Mouse (Mus musculus) hematopoietic stem cell, adult 5-6 weeks (primary cell): ENCODE measurements at regions not wholly inside any gene's neighbourhood (a gene's known extent, or its start where the extent isn't known, plus 50 kb on each side); places are given as distances from the start of the nearest gene placed in this dataset.
A peak's percentile ranks its signal among the peaks of the same experiment; 100 is the strongest.

ENCODE experiments used
- ATAC-seq, 2 experiments: fragments of 125-278 bp in 1 of 2; replicated peaks in 1 of 2; 2 replicates each; pipeline ENCODE4 v1.8.0; 2016 to 2017; ENCODE audit warnings: inconsistent platforms in 2 of 2, mild to moderate bottlenecking in 2 of 2, moderate number of reproducible peaks in 2 of 2, low read depth in 1 of 2, moderate TSS enrichment in 1 of 2; ENCODE audit not compliant: low FRiP score in 2 of 2, poor library complexity in 2 of 2, severe bottlenecking in 2 of 2, insufficient read depth in 1 of 2, low TSS enrichment in 1 of 2

GRCm38 (mm10) chr14:72942571-72942970 lies 106.3 kb downstream of the Cysltr2 start:
- no peak for ATAC-seq

- no peak for ATAC-seq
Measured at GRCm38 (mm10) chr14:72939067-72939393, 109.9 kb downstream of the Cysltr2 start.

- no peak for ATAC-seq
Measured at GRCm38 (mm10) chr14:72938382-72939066, 110.4 kb downstream of the Cysltr2 start.

DNA sequence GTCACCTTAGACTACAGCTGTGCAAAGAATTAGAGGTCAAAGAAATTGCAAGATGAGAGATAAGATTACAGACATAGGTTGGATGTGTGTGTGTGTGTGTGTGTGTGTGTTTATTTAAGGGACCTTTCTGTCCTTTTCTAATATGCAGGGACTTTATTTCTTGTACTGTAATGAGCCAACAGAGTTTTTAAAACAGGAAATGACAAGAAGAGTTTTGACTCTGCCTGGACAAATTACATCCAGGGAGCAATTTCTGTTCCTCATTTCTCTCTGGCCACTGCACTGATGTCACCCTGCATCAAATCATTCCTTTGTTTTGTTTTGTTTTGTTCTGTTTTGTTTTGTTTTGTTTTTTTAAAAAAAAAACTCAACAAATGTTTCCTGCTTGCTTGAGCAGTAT lies 115.3 kb downstream of the Cysltr2 start:
- peak in 1 of 2 experiments; percentile 71; a peak in 1 of 4 replicates for ATAC-seq

DNA sequence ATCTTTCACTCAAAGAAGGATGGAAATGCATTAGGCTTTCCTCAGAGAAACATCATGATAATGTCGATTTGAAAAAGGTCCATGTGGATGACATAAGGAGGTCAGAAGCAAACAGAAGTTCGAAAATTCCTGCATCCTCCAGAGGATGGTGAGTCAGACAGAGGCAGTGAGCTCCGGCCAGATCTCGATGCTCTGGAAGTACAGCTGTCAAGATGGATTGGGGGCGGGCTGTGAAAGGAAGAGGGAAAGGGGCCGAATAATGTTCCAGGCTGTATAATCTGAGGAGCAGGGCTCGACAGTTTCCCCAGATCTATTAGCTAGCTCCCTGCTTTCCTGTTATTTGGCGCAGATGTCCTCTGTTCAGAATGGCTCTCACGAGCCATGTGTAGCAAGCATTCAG lies 116.6 kb downstream of the Cysltr2 start:
- no peak for ATAC-seq

- ATAC-seq: no peak
Measured at GRCm38 (mm10) chr14:72901171-72901926, 147.6 kb downstream of the Cysltr2 start.

DNA sequence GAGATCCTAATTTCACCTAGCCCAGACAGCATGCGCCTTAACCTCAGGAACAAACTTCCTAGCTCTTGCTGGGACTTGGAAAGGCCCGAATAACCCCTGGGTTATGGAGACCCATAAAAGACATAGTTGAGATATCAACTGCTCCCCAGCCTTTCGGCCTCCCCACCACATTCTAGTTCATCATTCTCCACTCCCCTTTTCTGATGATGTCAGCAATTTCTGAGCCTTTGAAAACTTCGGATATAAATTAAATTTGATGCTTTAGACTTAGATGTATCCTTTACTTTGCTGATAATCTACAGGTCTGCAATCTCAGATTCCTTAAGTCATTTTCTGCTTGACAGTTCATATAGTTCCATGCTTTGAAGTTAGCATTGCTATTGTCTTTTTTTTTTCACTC lies 149.3 kb downstream of the Cysltr2 start:
- no peak for ATAC-seq

- ATAC-seq: no peak
Measured at GRCm38 (mm10) chr14:72892316-72892715, 156.6 kb downstream of the Cysltr2 start.

- no peak for ATAC-seq
Measured at GRCm38 (mm10) chr14:72889663-72890062, 159.3 kb downstream of the Cysltr2 start.

DNA sequence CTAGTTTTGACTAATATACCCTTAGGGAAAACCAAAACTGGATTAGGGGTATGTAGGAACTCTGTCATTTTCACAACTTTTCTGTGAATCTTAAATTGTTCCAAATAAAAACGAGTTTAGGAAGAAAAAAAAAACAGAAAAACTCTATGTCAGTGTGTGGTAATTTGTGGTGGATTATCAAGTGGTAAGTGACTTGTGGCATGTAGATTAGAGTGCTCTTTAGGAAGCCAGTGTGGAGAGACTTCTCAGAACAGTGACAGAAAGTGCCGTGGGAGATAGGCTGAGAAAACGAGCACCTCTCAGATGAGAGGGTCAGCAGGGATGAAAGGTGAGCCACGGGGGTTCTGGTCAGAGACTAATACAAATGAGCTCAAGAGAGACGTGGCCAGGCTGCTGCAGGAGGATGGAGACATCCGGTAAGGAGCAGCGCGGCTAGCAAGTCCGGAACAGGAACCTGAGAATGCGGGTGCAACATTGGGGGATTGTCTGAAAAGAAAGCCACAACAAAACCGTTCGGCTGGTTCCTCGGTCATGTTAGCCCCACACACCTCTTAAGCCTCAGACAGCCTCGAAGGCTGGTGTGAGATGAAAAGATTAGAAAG lies 161.3 kb downstream of the Cysltr2 start:
- peak; percentile 52 to 88 for ATAC-seq

- no peak for ATAC-seq
Measured at GRCm38 (mm10) chr14:72886935-72887369, 162.0 kb downstream of the Cysltr2 start.

DNA sequence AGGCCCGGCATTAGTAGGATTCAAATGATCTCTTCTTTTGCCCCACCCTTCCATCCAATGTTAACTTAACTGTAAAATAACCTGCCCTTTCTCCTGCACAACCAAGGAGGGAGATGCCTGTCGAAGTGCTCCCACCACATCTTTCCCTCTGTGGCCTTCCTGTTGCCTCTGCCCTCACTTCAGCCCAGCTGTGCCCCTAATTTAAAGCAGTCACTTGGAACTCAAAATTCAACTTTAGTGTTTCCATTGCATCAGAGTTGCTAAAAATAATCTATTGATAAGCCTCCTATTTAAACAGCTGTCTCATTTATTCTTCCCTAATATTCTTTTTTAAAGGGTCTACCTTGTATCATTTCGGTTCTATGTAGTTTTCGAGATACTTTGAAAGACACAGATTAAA lies 163.1 kb downstream of the Cysltr2 start:
- ATAC-seq: no peak

- no peak for ATAC-seq
Measured at GRCm38 (mm10) chr14:72884561-72884960, 164.4 kb downstream of the Cysltr2 start.

GRCm38 (mm10) chr14:72877132-72877531 lies 167.3 kb upstream of the Fndc3a start:
- ATAC-seq: no peak

GRCm38 (mm10) chr14:72873494-72873893 lies 163.7 kb upstream of the Fndc3a start:
- ATAC-seq: no peak

- peak; percentile 46 to 73 for ATAC-seq
Measured at GRCm38 (mm10) chr14:72869188-72869749, 159.5 kb upstream of the Fndc3a start.

DNA sequence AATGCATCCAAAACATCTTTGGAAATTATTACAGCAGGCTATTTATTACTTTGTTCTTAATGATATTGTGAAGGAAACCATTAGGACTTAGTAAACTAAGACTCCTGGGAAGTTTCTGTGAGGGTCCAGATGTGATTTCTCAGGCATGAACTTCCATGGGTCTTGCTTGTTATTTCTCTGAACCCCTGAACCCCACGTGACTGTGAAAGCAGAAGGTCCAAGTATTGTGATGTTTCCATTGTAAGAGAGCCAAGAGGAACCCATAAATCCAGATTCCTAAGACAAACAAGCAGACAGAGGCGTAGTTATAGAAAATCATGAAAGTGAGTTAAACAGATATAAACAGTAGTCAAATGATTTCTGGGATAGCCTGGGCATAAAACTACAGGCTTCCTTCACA lies 157.1 kb upstream of the Fndc3a start:
- no peak for ATAC-seq

- no peak for ATAC-seq
Measured at GRCm38 (mm10) chr14:72865531-72865930, 155.7 kb upstream of the Fndc3a start.
